Mouse (Mus musculus): ENCODE measurements at regions not wholly inside any gene's neighbourhood (a gene's known extent, or its start where the extent isn't known, plus 50 kb on each side); places are given as distances from the start of the nearest gene placed in this dataset.
A peak's percentile ranks its signal among the peaks of the same experiment; 100 is the strongest.

DNA sequence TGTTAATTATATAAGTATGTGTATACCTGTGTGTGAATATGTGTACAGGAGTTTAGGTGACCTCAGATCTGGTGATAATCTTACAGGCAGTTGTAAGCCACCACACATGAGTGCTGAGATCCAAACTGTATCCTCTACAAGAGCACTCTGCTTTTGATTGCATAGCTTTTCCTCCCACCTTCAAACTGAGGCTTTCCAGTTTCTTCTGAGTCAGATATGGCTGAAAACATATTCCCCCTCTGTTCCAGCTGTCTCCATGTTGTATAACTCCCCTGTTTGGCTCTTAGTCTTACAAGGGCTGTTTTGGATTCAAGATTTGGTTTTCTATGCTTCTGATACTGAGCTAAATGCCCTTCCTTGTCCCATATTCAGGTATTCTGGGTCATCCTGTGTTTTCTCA is 232.7 kb downstream of the Sis start:
- DNase-seq: no peak

DNA sequence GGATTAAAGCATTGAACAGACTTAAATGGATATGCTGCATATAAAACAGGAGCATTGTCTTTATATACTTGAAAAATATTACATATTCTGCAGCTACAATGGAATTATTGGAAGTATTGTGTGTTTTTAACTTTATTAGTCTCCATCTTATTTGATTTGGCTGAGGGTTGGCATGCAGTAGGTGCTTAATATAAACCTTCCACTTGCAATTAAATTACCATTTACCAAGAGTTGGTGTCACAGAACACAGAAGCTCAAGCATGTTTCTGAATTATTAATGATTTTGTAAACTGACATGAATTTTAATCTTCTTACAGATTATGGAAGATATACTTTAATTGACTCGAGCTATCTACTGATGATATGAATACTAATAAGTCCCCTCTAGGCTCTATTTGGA is 240.3 kb downstream of the Sis start:
- no peak for DNase-seq

DNA sequence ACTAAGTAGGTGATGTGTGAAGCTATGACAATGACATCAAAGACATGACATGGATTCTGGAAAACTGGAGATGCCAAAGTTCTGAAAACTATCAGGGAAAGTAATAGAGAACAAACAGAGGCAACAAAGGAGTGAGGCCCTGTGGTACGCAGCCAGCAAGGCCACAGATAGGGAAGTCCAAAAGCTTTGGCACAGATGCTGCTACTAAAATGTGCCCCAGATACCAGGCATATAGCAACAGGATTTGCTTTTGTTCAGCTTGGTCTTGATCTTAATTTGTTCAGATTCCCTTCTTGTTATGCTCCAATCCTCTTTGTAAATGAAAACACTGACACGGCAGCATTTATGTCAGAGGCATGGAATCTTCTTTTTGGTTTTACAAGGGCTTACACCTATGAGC is 253.9 kb downstream of the Sis start:
- no peak for DNase-seq

DNA sequence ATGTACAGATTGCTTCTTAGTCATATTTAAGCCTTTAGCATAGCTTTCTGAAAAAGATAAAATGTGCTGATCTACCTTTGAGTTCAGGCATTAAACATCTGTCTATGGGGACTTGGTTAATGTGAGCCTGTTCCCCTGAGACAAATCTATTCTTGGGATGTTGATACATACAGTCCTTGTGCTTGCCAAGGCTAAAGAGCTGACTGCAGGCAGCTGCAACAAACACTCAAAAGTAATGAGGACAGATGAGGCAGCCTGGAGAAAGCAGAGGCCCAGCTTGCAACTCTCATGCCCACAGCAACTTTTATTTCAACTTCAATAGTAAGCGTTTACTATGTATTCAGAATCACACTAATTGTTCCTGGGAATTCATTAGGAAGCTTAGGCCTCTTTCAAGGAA is 281.7 kb downstream of the Sis start:
- no peak for DNase-seq

DNA sequence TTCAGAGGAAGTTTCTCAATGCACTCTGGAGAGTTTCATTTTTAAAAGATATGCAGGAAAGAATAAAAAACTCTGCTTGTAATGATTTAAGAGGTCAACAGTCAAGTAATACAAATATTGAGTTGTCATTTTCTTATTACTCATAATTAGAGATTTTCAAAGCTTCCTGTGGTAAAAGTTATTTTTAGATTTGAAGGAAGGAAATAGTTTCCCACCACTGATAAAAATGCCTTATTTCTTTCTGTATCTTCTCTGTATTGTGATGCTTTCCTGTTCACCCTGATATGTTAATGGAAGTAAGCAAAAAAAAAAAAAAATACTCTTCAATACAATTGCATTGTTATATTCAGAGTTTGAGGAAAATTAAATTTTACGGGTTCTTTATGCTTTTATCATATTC is 308.5 kb downstream of the Sis start:
- no peak for DNase-seq

DNA sequence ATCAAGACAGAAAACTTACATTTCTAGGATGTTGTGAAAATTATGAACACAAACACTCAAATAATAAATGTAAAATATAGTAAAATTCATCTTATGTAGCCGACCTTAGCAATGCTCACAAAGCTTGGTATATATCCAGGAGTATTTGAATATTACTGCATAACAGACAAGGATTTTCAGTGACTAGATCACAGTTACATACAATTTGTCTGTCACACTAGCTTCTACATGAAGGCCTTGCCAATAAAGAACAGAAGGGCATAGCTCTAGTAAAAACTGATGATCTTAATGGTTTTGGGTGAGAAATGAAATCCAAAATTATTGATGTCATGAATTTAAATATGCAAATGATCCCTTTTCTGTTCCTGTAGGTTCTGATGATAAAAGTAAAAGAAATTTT is 337.6 kb downstream of the Sis start:
- DNase-seq: no peak

DNA sequence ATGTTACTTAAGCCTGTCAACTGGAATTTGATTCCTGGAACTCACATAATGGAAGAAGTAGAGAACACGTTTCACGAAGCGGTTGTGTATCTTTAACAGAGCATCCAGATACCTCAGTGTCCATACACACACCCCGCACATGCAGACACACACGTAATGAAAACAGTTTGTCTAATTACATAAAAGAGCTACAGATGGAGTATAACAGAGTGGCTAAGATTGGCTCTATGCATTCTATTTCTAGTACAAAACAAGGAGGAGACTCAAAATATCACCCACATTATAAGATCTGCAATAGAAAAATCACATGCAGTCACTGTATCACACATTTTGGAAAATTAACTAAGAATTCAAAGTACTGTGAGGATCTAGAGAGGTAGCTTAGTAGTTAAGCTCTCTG is 346.9 kb downstream of the Sis start:
- DNase-seq: no peak

DNA sequence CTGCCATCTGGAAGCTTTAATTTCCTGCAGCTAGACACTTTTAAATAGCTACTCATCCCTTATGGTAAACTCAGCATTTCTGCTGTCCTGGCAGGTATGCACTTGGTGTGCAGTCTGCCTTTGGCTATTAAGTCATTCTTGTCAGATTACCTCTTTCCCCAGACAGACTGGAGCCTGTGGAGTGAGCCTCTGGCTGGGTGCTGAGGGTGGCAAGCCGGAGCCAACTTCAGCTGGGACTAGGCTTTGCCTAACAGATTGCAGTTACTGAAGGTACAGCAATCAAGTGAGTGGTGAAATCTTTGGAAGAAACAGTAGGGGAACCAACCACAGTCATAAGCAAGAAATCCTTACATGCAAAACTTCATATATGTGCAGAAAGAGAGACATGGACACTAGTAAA is 347.8 kb downstream of the Sis start:
- DNase-seq: peak in 1 of 2 experiments; percentile 10

DNA sequence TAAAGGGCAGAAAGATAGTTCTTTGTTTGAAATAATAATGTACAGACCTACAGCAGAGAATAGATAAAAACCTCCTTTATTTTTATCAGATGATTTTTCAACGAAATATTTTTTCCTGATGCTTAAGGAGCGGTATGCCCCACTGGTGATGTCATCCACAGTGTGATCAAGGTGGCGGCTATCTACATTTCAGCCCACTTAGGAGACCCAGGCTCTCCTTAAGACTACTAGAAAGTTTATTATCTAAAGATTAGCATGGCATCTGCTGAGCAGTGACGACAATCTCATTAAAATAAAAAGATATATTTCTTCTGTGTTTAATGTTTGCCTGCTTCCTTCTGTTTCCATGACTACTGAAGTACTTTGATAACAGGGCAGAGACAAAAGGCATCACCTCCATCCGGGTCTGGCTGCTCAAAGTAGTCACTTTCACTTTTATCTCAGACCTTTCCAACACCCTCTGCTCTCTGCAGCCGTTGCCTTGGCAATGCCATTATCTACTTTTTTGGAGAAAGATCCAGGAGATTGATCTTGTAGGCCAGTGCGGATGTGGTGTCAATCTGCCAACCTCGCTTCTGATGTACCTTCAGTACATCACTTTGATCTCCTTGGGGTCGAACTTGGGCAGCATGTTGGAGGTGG is 363.8 kb downstream of the Sis start:
- no peak for DNase-seq
